Mouse (Mus musculus) urinary bladder, postnatal 36 days (tissue): ENCODE results near the gene Sgcg.

Experiments
- DNase-seq, 2 experiments: peaks; one replicate each; pipeline ENCODE4 v3.0.0; 2022; ENCODE audit warnings: low spot score in 2 of 2, mixed read lengths in 1 of 2

Gene Sgcg

DNA sequence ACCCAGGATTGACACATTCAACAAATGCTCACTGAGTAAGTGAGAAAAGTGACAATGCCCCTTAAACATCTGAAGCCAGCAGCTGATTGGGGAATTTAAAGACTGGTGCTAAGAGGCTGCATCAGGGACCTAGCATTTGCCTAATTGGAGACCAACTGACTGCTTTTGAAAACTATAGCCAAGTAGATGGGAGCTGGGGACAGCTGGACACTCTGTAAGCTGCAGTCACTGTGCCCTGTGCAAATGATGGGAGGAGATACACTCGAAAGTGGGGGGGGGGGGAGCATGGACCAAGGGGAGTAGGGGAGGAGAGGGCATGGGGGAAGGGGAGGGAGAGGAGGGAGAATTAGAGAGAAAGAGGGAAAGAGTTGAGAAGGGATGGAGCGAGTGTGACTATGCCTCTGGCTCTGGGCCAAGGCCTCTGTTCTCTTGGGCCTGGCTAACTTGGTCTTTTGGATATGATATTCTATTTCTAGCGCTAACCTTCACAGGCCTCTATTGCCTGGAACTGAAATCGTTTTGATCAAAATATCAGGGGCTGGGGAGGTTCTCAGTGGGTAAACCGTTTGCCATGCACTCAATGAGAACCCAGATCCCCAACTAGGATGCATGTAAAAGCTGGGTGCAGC lies 22.3 kb downstream of the Sgcg start:
- no peak for DNase-seq

DNA sequence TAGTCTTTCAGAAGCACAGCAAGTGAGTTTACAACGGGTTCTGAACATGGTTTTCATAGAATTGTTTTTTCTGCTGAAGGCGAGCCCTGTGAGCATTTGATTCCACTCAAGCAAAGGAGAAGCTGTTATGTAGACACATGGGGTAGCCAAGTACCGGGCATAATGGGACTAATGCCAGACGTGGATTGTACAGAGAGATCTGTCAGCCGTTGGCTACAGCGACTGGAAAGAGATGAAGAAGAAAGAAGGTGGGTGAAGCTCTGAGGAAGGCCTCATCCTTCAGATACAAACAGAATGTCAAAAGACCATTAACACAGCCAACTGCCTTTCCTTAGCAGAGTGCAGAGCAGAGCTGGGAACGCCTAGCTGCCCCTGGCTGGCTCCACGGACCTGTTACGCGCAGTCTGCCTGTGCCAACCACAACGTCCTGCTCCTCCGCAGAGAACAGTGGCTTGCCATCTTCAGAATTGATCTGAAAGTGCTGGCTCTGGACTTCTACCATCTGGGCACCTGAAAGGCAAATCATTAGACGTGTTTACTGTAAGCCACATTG lies 26.2 kb downstream of the Sgcg start:
- DNase-seq, result no peak

DNA sequence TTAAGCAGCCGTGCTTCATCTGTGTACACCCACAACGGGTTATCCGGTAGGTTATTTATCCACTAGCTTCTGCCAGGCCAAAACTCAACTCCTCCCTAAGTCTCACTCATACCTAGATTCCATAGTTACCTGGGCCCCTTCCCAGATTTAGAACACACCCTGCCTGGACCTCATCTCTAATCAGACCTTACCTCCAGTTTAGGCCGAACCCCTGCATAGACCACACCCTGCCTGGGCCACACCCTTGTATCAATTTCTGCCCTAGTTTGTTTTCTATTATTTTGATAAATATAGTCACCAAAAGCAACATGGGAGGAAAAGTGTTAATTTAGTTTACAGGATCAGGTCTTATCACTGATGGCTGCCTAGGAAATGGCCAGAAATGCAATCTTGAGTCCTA lies 28.1 kb downstream of the Sgcg start:
- DNase-seq, result no peak

DNA sequence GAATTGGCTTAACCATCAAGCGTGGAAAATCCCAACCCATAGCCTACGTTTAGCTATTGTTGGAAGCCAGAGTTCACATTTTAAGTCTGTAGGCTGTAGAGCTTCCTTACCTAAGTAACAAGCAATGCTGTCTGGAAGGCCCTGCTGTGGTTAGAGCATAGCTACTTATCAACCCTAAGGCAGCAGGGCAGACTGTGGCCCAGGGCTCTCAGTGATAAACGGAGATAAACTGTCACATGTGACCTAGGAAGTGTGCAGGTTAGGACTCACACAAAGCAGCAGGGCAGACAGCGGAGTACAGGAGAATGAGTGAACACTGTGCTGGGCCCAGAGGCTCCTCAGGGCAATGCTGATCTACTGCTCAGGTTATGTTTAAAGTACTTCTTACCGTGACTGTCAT lies 28.5 kb downstream of the Sgcg start:
- DNase-seq, result no peak

DNA sequence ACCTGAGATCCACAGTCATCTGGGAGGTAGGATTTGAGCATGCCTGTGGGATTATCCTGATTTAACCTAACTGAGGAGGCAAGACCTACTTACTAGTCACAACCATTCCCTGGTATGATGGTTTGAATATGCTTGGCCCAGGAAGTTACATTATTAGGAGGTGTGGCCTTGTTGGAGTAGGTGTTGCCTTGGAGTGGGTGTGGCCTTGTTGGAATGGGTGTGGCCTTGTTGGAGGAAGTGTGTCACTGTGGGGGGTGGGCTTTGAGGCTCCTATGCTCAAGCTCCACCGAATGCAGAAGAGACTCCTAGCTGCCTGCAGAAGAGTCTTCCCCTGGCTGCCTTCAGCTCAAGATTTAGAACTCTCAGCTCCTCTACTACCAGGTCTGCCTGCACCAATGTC lies 32.1 kb downstream of the Sgcg start:
- no peak for DNase-seq

DNA sequence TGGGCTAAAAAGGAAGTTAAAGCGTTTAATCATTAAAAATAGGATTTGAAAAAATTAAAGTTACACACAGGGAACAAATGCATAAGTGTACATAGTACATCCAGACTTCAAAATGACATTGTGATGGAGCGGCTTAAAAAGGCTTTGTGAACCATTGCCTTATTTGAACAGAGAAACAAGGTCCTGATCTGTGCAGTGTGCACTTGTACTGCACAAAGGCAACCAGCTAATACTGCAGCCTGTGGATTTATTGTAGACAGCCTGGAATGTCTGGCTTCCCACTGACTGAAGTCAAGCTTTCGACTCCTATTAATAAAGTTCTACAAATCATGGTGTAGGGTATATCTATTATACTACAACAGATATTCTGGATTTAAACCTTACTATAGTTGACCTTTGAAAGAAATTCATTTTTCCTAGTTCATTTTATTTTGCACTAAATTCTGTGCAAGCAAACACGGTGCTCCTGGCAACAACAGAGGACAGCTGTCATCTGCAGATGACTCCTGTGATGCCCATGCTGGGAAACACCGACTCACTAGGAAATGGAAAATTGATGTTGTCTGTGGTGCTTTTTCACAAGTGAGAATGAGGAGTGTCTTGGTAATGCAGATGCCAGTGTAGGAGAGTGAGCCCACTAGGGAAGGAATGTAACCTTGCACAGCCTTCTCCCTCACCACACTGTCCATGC lies 33.8 kb downstream of the Sgcg start:
- no peak for DNase-seq

DNA sequence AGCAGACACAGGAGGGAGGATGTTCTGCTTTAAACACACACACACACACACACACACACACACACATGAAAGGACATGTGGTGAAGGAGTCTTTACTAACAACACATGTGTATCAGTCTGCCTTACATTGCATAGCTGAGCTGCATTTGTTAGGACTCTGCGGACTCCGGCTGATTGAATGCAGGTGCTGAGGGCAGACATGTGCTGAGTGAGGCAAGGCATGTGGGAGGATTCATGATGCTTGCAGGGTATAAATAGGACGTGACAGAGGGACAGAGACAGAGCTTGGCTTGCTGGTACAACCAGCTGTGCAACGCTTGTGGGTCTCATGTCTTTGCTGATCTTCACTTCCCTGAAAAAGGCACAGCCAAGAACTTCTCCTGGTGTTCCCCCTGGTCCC lies 34.5 kb downstream of the Sgcg start:
- no peak for DNase-seq

DNA sequence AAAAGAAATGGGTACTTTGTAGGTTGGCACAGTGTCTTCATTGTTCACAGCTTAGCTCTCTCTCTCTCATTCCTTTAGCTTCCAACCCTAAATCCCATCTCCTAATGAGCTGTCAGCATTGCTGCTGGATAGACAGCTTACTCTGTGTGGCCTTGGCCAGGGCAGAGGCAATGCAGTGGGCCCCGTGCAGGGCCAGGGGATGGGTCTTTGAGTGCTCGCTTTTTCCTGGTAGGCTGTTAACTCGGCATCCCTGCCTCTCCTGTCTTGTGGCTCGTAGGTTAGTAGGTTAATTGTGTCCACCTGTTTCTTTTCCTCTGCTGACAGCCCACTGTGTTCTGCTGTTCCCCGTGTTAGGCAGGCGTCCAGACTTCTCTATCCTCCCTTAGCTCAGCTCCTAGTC lies 35.8 kb downstream of the Sgcg start:
- DNase-seq, result no peak

DNA sequence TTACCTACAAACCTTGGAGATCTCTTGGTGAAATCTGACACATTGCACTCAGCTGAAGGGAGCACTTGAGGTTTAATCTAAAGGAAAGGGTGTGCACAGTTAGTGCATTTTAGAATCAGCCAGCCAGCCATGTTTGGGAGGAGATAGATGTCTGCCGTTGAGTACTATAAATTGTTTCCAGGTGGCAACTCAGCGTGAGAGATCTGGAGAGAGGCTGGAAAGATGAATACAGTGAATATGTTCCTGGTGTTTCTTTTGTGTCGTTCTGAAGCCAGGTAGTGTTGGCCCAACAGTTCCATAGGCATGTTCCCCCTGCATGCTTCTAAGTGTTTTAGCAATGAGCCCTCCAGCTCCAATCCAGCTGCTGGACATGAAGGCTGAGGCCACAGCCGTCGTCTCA lies 37.1 kb downstream of the Sgcg start:
- DNase-seq, result no peak

DNA sequence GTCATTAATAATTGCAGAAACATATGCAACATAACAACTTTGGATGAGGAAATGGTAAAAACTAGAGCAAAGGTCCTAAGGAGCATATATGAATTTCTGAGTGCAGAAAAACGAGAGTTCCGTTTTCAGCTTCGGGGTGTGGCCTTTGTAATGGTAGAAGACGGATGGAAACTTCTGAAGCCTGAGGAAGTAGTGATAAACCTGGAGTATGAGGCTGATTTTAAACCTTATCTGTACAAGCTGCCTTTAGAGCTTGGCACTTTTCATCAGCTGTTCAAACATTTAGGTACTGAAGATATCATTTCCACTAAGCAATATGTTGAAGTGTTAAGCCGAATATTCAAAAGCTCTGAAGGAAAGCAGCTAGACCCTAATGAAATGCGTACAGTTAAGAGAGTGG lies 46.5 kb downstream of the Sgcg start:
- no peak for DNase-seq

DNA sequence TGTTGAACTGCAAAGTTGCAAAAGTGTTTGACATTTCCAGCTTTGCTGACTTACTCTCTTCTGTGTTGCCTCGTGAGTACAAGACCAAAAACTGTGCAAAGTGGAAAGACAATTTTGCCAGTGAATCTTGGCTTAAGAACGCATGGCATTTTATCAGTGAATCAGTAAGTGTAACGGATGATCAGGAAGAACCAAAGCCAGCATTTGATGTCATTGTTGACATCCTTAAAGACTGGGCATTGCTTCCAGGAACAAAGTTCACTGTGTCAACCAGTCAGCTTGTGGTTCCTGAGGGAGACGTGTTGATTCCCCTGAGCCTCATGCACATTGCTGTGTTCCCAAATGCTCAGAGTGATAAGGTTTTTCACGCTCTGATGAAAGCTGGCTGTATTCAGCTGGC lies 48.2 kb downstream of the Sgcg start:
- no peak for DNase-seq

DNA sequence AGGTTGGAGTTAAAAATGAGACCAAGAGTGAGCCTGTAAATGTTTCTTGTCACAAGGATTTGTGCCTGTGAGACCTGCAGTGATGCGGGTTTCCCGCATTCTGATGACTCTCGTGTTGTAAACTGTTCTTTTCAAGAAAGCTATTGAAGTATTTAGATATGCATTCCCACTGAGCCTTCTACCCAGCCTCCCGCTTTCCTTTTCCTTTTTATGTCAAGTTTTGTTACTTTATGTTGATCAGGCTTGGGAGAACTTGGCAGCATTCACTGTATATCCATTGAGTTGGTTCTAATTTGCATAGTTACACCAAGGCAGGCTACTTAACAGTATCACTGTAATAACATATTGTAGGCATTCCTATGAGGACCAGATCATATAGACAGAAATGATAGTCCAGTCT lies 63.9 kb downstream of the Sgcg start:
- no peak for DNase-seq

DNA sequence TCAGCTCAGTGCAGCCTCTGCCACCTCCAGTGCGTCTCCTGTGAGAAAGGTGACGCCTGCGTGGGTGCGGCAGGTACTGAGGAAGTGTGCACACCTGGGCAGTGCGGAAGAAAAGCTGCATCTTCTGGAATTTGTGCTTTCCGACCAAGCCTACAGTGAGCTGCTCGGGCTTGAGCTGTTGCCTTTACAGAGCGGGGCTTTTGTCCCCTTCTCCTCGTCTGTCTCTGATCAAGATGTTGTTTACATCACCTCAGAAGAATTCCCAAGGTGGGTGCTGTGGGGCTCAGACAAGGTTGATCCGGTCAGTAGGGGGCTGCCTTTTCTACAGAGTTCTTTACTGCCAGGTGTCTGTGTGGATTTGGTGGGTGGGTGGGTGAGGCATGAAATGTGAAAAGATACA lies 66.0 kb downstream of the Sgcg start:
- no peak for DNase-seq

DNA sequence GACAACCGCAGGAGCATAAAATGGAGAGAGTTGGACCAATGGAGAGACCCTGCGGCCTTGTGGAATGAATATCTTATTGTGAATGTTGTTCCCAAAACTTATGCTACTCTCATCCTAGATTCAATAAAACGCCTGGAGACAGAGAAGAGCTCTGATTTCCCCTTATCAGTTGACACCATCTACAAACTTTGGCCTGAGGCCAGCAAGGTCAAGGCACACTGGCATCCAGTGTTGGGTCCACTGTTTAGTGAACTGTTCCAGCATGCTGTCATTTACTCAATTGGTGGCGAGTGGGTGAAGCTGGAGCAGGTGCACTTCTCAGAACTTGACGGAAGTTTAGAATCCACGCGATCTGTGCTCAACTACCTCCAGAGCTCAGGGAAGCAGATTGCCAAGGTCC lies 66.4 kb downstream of the Sgcg start:
- DNase-seq, result no peak

DNA sequence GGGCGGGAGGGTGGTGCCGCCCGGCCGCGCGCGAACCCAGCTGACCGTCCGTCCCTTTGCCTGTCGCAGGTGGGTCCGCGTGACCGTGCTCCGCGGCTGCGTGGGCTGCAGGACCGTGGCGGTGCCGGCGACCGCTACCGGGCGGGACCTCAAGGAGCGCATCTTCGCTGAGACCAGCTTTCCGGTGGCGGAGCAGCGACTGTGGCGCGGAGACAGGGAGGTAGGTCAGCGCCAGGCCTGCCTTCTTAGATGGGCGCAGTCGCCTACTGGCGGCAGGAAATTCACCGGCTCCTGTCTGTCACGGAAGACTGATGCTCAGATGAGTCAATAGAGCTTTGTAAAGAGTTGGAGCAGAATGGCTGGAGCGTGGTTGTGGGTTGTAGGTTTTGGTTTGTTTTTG lies 85.1 kb downstream of the Sgcg start:
- DNase-seq, result peak in 1 of 2 experiments; percentile 24

DNA sequence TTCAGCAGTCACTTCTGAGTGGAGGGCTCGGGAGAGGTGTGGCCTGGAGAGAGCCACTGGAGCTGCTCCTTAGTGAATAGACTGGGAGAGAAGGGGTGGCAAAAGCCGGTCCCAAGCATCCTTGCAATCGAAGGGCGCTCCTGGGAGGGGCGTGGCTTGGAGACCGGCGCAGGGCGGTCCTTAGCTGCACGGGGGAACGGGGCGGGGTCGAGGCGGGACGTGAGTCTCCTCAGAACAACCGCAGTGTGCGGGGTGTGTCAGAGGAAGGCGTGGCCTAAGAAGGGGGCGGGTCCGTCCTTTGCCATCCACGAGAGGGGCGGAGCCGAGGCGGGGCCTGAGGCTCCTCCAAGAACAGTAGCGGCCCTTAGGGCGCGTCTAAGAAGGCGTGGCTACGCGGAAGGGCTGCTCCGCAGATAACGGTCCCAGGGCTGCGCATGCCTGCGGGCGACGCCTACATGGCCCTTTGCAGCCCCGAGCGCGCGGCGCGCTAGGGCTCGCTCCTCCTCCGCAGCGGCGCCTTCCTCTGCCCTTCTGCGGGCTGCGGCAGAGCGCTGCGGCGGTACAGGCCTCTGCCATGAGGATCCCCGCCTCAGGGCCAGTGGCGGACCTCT lies 85.6 kb downstream of the Sgcg start:
- peak; percentile 97 to 99 for DNase-seq

DNA sequence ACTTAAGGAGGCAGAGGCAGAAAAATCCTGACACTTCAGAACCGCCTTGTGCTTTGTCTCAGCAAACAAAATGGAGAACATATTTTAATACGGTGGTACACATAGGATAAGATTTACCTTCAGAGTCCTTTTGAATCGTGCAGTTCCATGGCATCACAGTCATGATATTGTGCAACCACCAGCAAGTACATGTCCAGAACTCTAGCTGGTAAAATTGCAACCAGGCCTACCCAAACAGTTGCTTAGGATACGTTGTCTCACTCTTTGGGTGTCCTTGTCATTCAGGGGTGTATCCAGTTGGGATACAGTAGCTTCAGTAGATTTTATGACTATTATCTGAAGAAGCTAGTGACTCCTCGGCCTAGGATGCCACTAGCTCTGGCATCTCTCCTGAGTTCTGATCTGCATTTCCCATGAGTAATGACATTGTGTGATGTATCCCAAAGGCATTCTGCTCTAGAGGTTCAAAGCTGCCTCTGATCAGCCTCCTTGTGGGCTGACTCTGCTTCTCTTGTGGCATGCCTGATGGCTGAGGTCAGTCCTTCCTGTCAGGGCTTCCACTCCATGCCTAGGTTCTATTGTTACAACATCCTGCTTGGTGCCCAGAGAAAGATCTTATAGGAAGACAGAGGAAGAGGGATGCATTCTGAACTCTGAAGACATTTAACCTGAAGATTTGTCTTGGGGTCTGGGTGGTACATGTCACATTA lies 86.9 kb downstream of the Sgcg start:
- no peak for DNase-seq
